Mouse (Mus musculus): Measurements from ENCODE around the gene Ercc2. TPM values are rescaled to one million over a fixed set of nuclear protein-coding genes. Genes with fewer than 3 reads are reported as not detected.
A peak's percentile ranks its signal among the peaks of the same experiment; 100 is the strongest.

Ercc2 gene
- polyA plus RNA-seq, 1 experiment from 2014 or later, result 11.8 TPM

GRCm38 (mm10) chr7:19342481-19343027, 39.3 kb upstream of the Ercc2 start:
- DNase-seq (ENCODE audit: low spot score), result peak; percentile 93
- H3K4me2 ChIP-seq (ENCODE audit: low read depth, severe bottlenecking), result peak overlapping the region; percentile 90
- ATAC-seq (ENCODE audit: insufficient number of reproducible peaks, low FRiP score, low TSS enrichment, low read depth), result no peak
- no peaks in the 10 kb centered on the region for H3K36me3 ChIP-seq (ENCODE audit: control insufficient read depth, insufficient read depth, low read length)
- peak overlapping the region; percentile 45 for H3K4me3 ChIP-seq (ENCODE audit: low read depth, low read length)
- H3K9ac ChIP-seq (ENCODE audit: low read length), result peak overlapping the region; percentile 17; the same call in 1 of the 2 replicates
- peaks cover 13% of the 10 kb centered on the region for H3K27me3 ChIP-seq (ENCODE audit: control insufficient read depth, insufficient read depth, low read length)
- H3K27ac ChIP-seq (replicated peaks; ENCODE audit: low read depth, low read length), result no peak overlapping the region
- H3K9me3 ChIP-seq (ENCODE audit: control insufficient read depth, low read length), result no peaks in the 10 kb centered on the region
- WGBS, result under 1% methylated on average over 27 of the region's 27 CpGs
- peaks cover 15% of the 10 kb centered on the region for H3K4me1 ChIP-seq (ENCODE audit: control insufficient read depth, insufficient read depth, low read length)

- H3K4me1 ChIP-seq (ENCODE audit: control insufficient read depth, insufficient read depth, low read length), result peaks cover 15% of the 10 kb centered on the region
- H3K9ac ChIP-seq (ENCODE audit: low read length), result no peak overlapping the region
- H3K27ac ChIP-seq (replicated peaks; ENCODE audit: low read depth, low read length), result no peak overlapping the region
- H3K27me3 ChIP-seq (ENCODE audit: control insufficient read depth, insufficient read depth, low read length), result peaks cover 13% of the 10 kb centered on the region
- H3K36me3 ChIP-seq (ENCODE audit: control insufficient read depth, insufficient read depth, low read length), result no peaks in the 10 kb centered on the region
- WGBS, result 2% methylated on average over 11 of the region's 11 CpGs
- H3K4me2 ChIP-seq (ENCODE audit: low read depth, severe bottlenecking), result no peak overlapping the region
- DNase-seq (ENCODE audit: low spot score) (peak; percentile 87), ATAC-seq (ENCODE audit: insufficient number of reproducible peaks, low FRiP score, low TSS enrichment, low read depth) (no peak)
- H3K9me3 ChIP-seq (ENCODE audit: control insufficient read depth, low read length), result no peaks in the 10 kb centered on the region
- H3K4me3 ChIP-seq (ENCODE audit: low read depth, low read length), result no peak overlapping the region
Measured at GRCm38 (mm10) chr7:19343210-19343808, 38.5 kb upstream of the Ercc2 start.

GRCm38 (mm10) chr7:19344237-19344847, 37.5 kb upstream of the Ercc2 start, which contains the start of gene Ercc1:
TSS of gene Ercc1 (plus strand) at chr7:19344778.
- 31% methylated on average over 12 of the region's 12 CpGs for WGBS
- peak within 1 kb of the TSS; percentile 59 for H3K4me3 ChIP-seq (ENCODE audit: low read depth, low read length)
- H3K4me2 ChIP-seq (ENCODE audit: low read depth, severe bottlenecking), result peak within 1 kb of the TSS; percentile 77
- H3K36me3 ChIP-seq (ENCODE audit: control insufficient read depth, insufficient read depth, low read length), result no peaks in the 10 kb centered on the region
- DNase-seq (ENCODE audit: low spot score), result peak; percentile 41
- no peaks in the 10 kb centered on the region for H3K9me3 ChIP-seq (ENCODE audit: control insufficient read depth, low read length)
- H3K9ac ChIP-seq (ENCODE audit: low read length), result peak within 1 kb of the TSS; percentile 77
- ATAC-seq (ENCODE audit: insufficient number of reproducible peaks, low FRiP score, low TSS enrichment, low read depth), result no peak; the same call in 1 of the 2 replicates
- peak within 1 kb of the TSS; percentile 83 for H3K27ac ChIP-seq (replicated peaks; ENCODE audit: low read depth, low read length)
- peaks cover 13% of the 10 kb centered on the region for H3K27me3 ChIP-seq (ENCODE audit: control insufficient read depth, insufficient read depth, low read length)
- peaks cover 15% of the 10 kb centered on the region for H3K4me1 ChIP-seq (ENCODE audit: control insufficient read depth, insufficient read depth, low read length)

DNA sequence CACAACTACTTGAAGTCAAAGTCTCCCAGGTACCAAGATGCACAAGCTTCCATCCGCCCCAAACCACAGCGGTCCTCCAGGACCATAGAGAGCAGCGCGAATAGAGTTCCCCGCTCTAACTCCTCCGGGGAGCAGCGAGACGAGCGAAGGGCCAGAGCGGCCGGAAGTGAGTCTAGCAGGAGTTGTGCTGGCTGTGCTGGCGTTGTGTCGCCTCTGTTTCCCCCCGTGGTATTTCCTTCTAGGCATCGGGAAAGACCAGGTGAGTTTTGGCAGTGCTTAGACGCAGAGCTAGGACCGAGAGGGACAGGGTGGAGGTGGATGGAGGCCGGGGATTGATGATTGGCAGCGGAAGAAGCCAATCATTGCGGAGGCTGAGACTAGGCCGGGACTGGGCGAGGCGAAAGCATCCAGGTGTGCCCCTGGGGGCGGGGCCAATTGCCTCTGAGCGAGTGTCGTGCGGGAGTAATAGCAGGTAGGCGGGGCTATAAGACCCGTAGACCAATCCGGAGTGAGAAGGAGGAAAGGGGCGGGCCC, 36.8 kb upstream of the Ercc2 start:
- ATAC-seq (ENCODE audit: insufficient number of reproducible peaks, low FRiP score, low TSS enrichment, low read depth) (peak; percentile 97), DNase-seq (ENCODE audit: low spot score) (peak; percentile 99)
- Histone ChIP-seq H3K27me3 (ENCODE audit: control insufficient read depth, insufficient read depth, low read length) (peaks cover 13% of the 10 kb centered on the region), H3K4me3 (ENCODE audit: low read depth, low read length) (peak overlapping the region; percentile 59), H3K9ac (ENCODE audit: low read length) (peak overlapping the region; percentile 77), H3K4me2 (ENCODE audit: low read depth, severe bottlenecking) (peak overlapping the region; percentile 77), H3K36me3 (ENCODE audit: control insufficient read depth, insufficient read depth, low read length) (no peaks in the 10 kb centered on the region), H3K9me3 (ENCODE audit: control insufficient read depth, low read length) (no peaks in the 10 kb centered on the region), H3K27ac (replicated peaks; ENCODE audit: low read depth, low read length) (peak overlapping the region; percentile 83), H3K4me1 (ENCODE audit: control insufficient read depth, insufficient read depth, low read length) (peaks cover 15% of the 10 kb centered on the region)
- WGBS, result 0% methylated on average over 31 of the region's 31 CpGs

GRCm38 (mm10) chr7:19349188-19349915, 32.5 kb upstream of the Ercc2 start:
- Histone ChIP-seq H3K4me1 (ENCODE audit: control insufficient read depth, insufficient read depth, low read length) (peaks cover 6% of the 10 kb centered on the region), H3K4me3 (ENCODE audit: low read depth, low read length) (no peak overlapping the region), H3K4me2 (ENCODE audit: low read depth, severe bottlenecking) (no peak overlapping the region), H3K27me3 (ENCODE audit: control insufficient read depth, insufficient read depth, low read length) (no peaks in the 10 kb centered on the region), H3K9me3 (ENCODE audit: control insufficient read depth, low read length) (no peaks in the 10 kb centered on the region), H3K36me3 (ENCODE audit: control insufficient read depth, insufficient read depth, low read length) (peaks cover 13% of the 10 kb centered on the region; the same call in 1 of the 2 replicates), H3K27ac (replicated peaks; ENCODE audit: low read depth, low read length) (no peak overlapping the region), H3K9ac (ENCODE audit: low read length) (no peak overlapping the region)
- DNase-seq (ENCODE audit: low spot score), result no peak
- 86% methylated on average over 13 of the region's 13 CpGs for WGBS
- ATAC-seq (ENCODE audit: insufficient number of reproducible peaks, low FRiP score, low TSS enrichment, low read depth), result no peak

- Histone ChIP-seq H3K27me3 (ENCODE audit: control insufficient read depth, insufficient read depth, low read length) (no peaks in the 10 kb centered on the region), H3K27ac (replicated peaks; ENCODE audit: low read depth, low read length) (no peak overlapping the region), H3K4me3 (ENCODE audit: low read depth, low read length) (no peak overlapping the region), H3K9ac (ENCODE audit: low read length) (no peak overlapping the region), H3K9me3 (ENCODE audit: control insufficient read depth, low read length) (no peaks in the 10 kb centered on the region), H3K4me2 (ENCODE audit: low read depth, severe bottlenecking) (no peak overlapping the region), H3K36me3 (ENCODE audit: control insufficient read depth, insufficient read depth, low read length) (peaks cover 13% of the 10 kb centered on the region; the same call in 1 of the 2 replicates), H3K4me1 (ENCODE audit: control insufficient read depth, insufficient read depth, low read length) (0 out of 2 replicates have a peak, but pooled peaks cover 2% of the 10 kb centered on the region)
- DNase-seq (ENCODE audit: low spot score), result no peak
- ATAC-seq (ENCODE audit: insufficient number of reproducible peaks, low FRiP score, low TSS enrichment, low read depth), result no peak
- WGBS, result 96% methylated on average over 8 of the region's 8 CpGs
Measured at GRCm38 (mm10) chr7:19350221-19350620, 31.6 kb upstream of the Ercc2 start.

DNA sequence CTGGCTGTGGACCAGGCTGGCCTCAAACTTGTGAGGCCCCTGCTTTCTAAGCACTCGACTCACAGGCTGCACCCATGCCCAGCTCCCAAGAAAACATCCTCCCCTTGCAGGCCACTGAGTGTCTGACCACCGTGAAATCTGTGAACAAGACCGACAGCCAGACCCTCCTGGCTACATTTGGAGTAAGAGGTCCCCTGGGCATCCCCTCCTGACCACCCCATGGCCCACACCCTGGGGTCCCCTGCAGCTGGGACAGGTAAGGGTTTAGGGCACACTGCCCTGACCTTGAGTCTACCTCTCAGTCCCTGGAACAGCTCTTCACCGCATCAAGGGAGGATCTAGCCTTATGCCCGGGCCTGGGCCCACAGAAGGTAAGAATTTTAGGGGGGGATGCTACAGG, 26.8 kb upstream of the Ercc2 start:
- H3K4me3 ChIP-seq (ENCODE audit: low read depth, low read length), result no peak overlapping the region
- H3K4me1 ChIP-seq (ENCODE audit: control insufficient read depth, insufficient read depth, low read length), result peaks cover 4% of the 10 kb centered on the region; the same call in 1 of the 2 replicates
- H3K9me3 ChIP-seq (ENCODE audit: control insufficient read depth, low read length), result no peaks in the 10 kb centered on the region
- ATAC-seq (ENCODE audit: insufficient number of reproducible peaks, low FRiP score, low TSS enrichment, low read depth) (no peak), DNase-seq (ENCODE audit: low spot score) (no peak)
- 88% methylated on average over 5 of the region's 5 CpGs for WGBS
- no peak overlapping the region for H3K4me2 ChIP-seq (ENCODE audit: low read depth, severe bottlenecking)
- H3K27ac ChIP-seq (replicated peaks; ENCODE audit: low read depth, low read length), result no peak overlapping the region
- peaks cover 18% of the 10 kb centered on the region; the same call in 1 of the 2 replicates for H3K36me3 ChIP-seq (ENCODE audit: control insufficient read depth, insufficient read depth, low read length)
- H3K9ac ChIP-seq (ENCODE audit: low read length), result no peak overlapping the region
- no peaks in the 10 kb centered on the region for H3K27me3 ChIP-seq (ENCODE audit: control insufficient read depth, insufficient read depth, low read length)

GRCm38 (mm10) chr7:19356311-19356710, 25.5 kb upstream of the Ercc2 start:
- H3K4me1 ChIP-seq (ENCODE audit: control insufficient read depth, insufficient read depth, low read length), result peaks cover 6% of the 10 kb centered on the region
- no peaks in the 10 kb centered on the region for H3K9me3 ChIP-seq (ENCODE audit: control insufficient read depth, low read length)
- ATAC-seq (ENCODE audit: insufficient number of reproducible peaks, low FRiP score, low TSS enrichment, low read depth) (no peak), DNase-seq (ENCODE audit: low spot score) (no peak)
- no peak overlapping the region for H3K4me3 ChIP-seq (ENCODE audit: low read depth, low read length)
- no peak overlapping the region for H3K27ac ChIP-seq (replicated peaks; ENCODE audit: low read depth, low read length)
- no peak overlapping the region for H3K9ac ChIP-seq (ENCODE audit: low read length)
- H3K27me3 ChIP-seq (ENCODE audit: control insufficient read depth, insufficient read depth, low read length), result no peaks in the 10 kb centered on the region
- 74% methylated on average over 10 of the region's 10 CpGs for WGBS
- H3K4me2 ChIP-seq (ENCODE audit: low read depth, severe bottlenecking), result no peak overlapping the region
- H3K36me3 ChIP-seq (ENCODE audit: control insufficient read depth, insufficient read depth, low read length), result peaks cover 11% of the 10 kb centered on the region; the same call in 1 of the 2 replicates

Data from limb, embryonic 11.5 days (tissue).